ENCODE assay signal across 8 mouse cellular contexts in genomic region chr10:87552726-87553125, GRCm38 (mm10). TPM values are rescaled to one million over a fixed set of nuclear protein-coding genes. Genes with fewer than 3 reads are reported as not detected.
DNase-seq lines count a peak whose midpoint lies in the region; ATAC-seq and TF ChIP-seq lines count a peak whose summit lies in the region.
"Had no signal": no experiment of that assay in that cellular context is flagged by ENCODE, and none has a peak within 500 bp of the region (broad histone marks: within the 10 kb centered on the region; RNA-seq: fewer than 3 reads in every experiment).

No protein-coding gene starts in this region.

- 0 out of 2 replicates have a peak, but pooled peaks cover 2% of the 10 kb centered on the region for H3K4me1 ChIP-seq in E14TG2a.4 (replicated peaks; ENCODE audit: low read depth, low read length)
- H3K4me1 ChIP-seq in heart, embryonic 16.5 days (ENCODE audit: control insufficient read depth, insufficient read depth, low read length): no peaks in the 10 kb centered on the region
- H3K4me1 ChIP-seq in liver, embryonic 16.5 days (ENCODE audit: control insufficient read depth, low read depth, low read length): no peaks in the 10 kb centered on the region
- H3K4me1 ChIP-seq in neural tube, embryonic 14.5 days (ENCODE audit: control insufficient read depth, insufficient read depth, low read length): no peaks in the 10 kb centered on the region

- no peak overlapping the region for H3K9ac ChIP-seq in heart, embryonic 16.5 days (ENCODE audit: low read length)
- no peak overlapping the region for H3K9ac ChIP-seq in liver, embryonic 16.5 days (ENCODE audit: low read depth, low read length)
- no peak overlapping the region for H3K9ac ChIP-seq in neural tube, embryonic 14.5 days (replicated peaks; ENCODE audit: low read depth, low read length)

- H3K36me3 ChIP-seq in E14TG2a.4 (ENCODE audit: insufficient read depth, low read length): no peaks in the 10 kb centered on the region
- no peaks in the 10 kb centered on the region for H3K36me3 ChIP-seq in heart, embryonic 16.5 days (ENCODE audit: control insufficient read depth, insufficient read depth)
- H3K36me3 ChIP-seq in liver, embryonic 16.5 days (ENCODE audit: control insufficient read depth, insufficient read depth): no peaks in the 10 kb centered on the region
- H3K36me3 ChIP-seq in neural tube, embryonic 14.5 days (ENCODE audit: control insufficient read depth, insufficient read depth, low read length): no peaks in the 10 kb centered on the region

- H3K9me3 ChIP-seq in E14TG2a.4 (ENCODE audit: low read length): no peaks in the 10 kb centered on the region
- no peaks in the 10 kb centered on the region for H3K9me3 ChIP-seq in heart, embryonic 16.5 days (replicated peaks; ENCODE audit: control insufficient read depth, low read length)
- no peaks in the 10 kb centered on the region for H3K9me3 ChIP-seq in liver, embryonic 16.5 days (replicated peaks; ENCODE audit: control insufficient read depth, low read length)
- no peaks in the 10 kb centered on the region for H3K9me3 ChIP-seq in neural tube, embryonic 14.5 days (ENCODE audit: control insufficient read depth, low read length)

- peak; percentile 72 for DNase-seq in adipocyte (ENCODE audit: low spot score)
- DNase-seq in embryo, embryonic 11.5 days (ENCODE audit: low read depth, low spot score): peak; percentile 50
- peak; percentile 43 for DNase-seq in kidney, postnatal 14 days

- ATAC-seq in heart, embryonic 16.5 days (replicated peaks; ENCODE audit: extremely low read depth, insufficient read depth, low FRiP score): no peak
- ATAC-seq in liver, embryonic 16.5 days (ENCODE audit: low read depth): peak; percentile 16; the same call in 1 of the 2 replicates
- peak; percentile 76 for ATAC-seq in neural tube, embryonic 14.5 days (ENCODE audit: low read depth)

- peaks cover 28% of the 10 kb centered on the region for H3K27me3 ChIP-seq in E14TG2a.4 (ENCODE audit: insufficient read depth, low read length)
- H3K27me3 ChIP-seq in heart, embryonic 16.5 days (ENCODE audit: control insufficient read depth, insufficient read depth, low read length): peaks cover 6% of the 10 kb centered on the region
- no peaks in the 10 kb centered on the region for H3K27me3 ChIP-seq in liver, embryonic 16.5 days (ENCODE audit: control insufficient read depth, insufficient read depth, low read depth, low read length)
- no peaks in the 10 kb centered on the region for H3K27me3 ChIP-seq in neural tube, embryonic 14.5 days (ENCODE audit: control insufficient read depth, insufficient read depth, low read length)

- H3K4me2 ChIP-seq in heart, embryonic 16.5 days (ENCODE audit: low read depth, low read length): peak overlapping the region; percentile 35
- H3K4me2 ChIP-seq in liver, embryonic 16.5 days (ENCODE audit: low read depth, low read length): no peak overlapping the region
- H3K4me2 ChIP-seq in neural tube, embryonic 14.5 days (ENCODE audit: low read depth, low read length): no peak overlapping the region

- H3K27ac ChIP-seq in heart, embryonic 16.5 days (ENCODE audit: low read length): no peak overlapping the region
- no peak overlapping the region for H3K27ac ChIP-seq in liver, embryonic 16.5 days (ENCODE audit: low read length)
- no peak overlapping the region for H3K27ac ChIP-seq in neural tube, embryonic 14.5 days (ENCODE audit: low read depth, low read length)

- TF ChIP-seq CTCF in E14TG2a.4 (conservative IDR thresholded peaks at IDR 0.05; ENCODE audit: low read length): peak; percentile 90

- H3K4me3 ChIP-seq in E14TG2a.4 (replicated peaks; ENCODE audit: low read length): no peak overlapping the region
- no peak overlapping the region for H3K4me3 ChIP-seq in heart, embryonic 16.5 days (ENCODE audit: low read length)
- H3K4me3 ChIP-seq in liver, embryonic 16.5 days (ENCODE audit: low read depth, low read length): no peak overlapping the region
- H3K4me3 ChIP-seq in neural tube, embryonic 14.5 days (ENCODE audit: low read depth, low read length): no peak overlapping the region
- H3K4me3 ChIP-seq: myocyte had no signal

- WGBS in heart, embryonic 16.5 days: 30% methylated on average over 8 of the region's 8 CpGs
- 27% methylated on average over 8 of the region's 8 CpGs for WGBS in liver, embryonic 16.5 days (ENCODE audit: insufficient replicate concordance)
- WGBS in neural tube, embryonic 14.5 days: 29% methylated on average over 8 of the region's 8 CpGs

RNA-seq across cellular contexts. Expression of gene Pah, which starts 31.1 kb away (rescaled TPM):
- 0.32 TPM in 1 of 2 replicates, not detected in the other for polyA plus RNA-seq in heart, embryonic 16.5 days (2015; fragmentation: Nextera tagmentation; extraction: Ambion mirVana)
- polyA plus RNA-seq in liver, embryonic 16.5 days (2015; fragmentation: Nextera tagmentation; extraction: Ambion mirVana): 48.3 and 48.7 TPM in 2 replicates
- not detected in 2 replicates for polyA plus RNA-seq in neural tube, embryonic 14.5 days (2014; fragmentation: Nextera tagmentation; extraction: Ambion mirVana)
- polyA plus RNA-seq: myocyte had no signal

RNA-seq across cellular contexts. Expression of gene Ascl1, which starts 59.3 kb away (rescaled TPM):
- polyA plus RNA-seq in heart, embryonic 16.5 days (2015; fragmentation: Nextera tagmentation; extraction: Ambion mirVana): 0.32 and 0.93 TPM in 2 replicates
- polyA plus RNA-seq in liver, embryonic 16.5 days (2015; fragmentation: Nextera tagmentation; extraction: Ambion mirVana): not detected in 2 replicates
- 8.7 and 8.8 TPM in 2 replicates for polyA plus RNA-seq in neural tube, embryonic 14.5 days (2014; fragmentation: Nextera tagmentation; extraction: Ambion mirVana)
- polyA plus RNA-seq: myocyte had no signal

Comparison
In these comparisons a context has a peak if more than half of its experiments do, and no peak if none do; other contexts are left out.
1. RNA of gene Pah, which starts 31.1 kb away (polyA plus RNA-seq): 48.3 to 48.7 TPM in liver, embryonic 16.5 days; 0.32 TPM in heart, embryonic 16.5 days and not detected in neural tube, embryonic 14.5 days; every median in the first group is over 10 times any median in the second.
2. Peak in every context shown above with its lines, with median percentiles within 50 percentile points of each other: DNase-seq.